Mouse (Mus musculus) heart, embryonic 11.5 days (tissue): ENCODE measurements around the gene Fnbp1l. TPM values are rescaled to one million over a fixed set of nuclear protein-coding genes. Genes with fewer than 3 reads are reported as not detected.

ENCODE experiments used
- ATAC-seq: fragments of 200-750 bp; cut with Nextera tagmentation; replicated peaks from 2 replicates; pipeline ENCODE4 v1.8.0; 2017; ENCODE audit warnings: moderate library complexity; ENCODE audit not compliant: insufficient number of reproducible peaks, low FRiP score, low TSS enrichment
- H3K27ac ChIP-seq: fragments of 300-500 bp; sonication (generic); 2 replicates; pipeline ENCODE4 v1.5.1; 2014; ENCODE audit warnings: mild to moderate bottlenecking, low read depth, low read length
- H3K27me3 ChIP-seq: fragments of 300-500 bp; sonication (generic); 2 replicates; pipeline ENCODE4 v1.6.1; 2014; ENCODE audit warnings: mild to moderate bottlenecking, low read length, mixed read lengths; ENCODE audit not compliant: control insufficient read depth, insufficient read depth
- H3K36me3 ChIP-seq: fragments of 300-500 bp; sonication (generic); 2 replicates; pipeline ENCODE4 v1.6.1; 2014; ENCODE audit warnings: mild to moderate bottlenecking, low read length, moderate library complexity, mixed read lengths; ENCODE audit not compliant: control insufficient read depth, insufficient read depth
- H3K4me1 ChIP-seq: fragments of 300-500 bp; sonication (generic); 2 replicates; pipeline ENCODE4 v1.6.1; 2014; ENCODE audit warnings: low read length; ENCODE audit not compliant: control insufficient read depth, insufficient read depth
- H3K4me2 ChIP-seq: fragments of 300-500 bp; sonication (generic); 2 replicates; pipeline ENCODE4 v1.6.1; 2014; ENCODE audit warnings: mild to moderate bottlenecking, moderate library complexity
- H3K4me3 ChIP-seq: fragments of 300-500 bp; sonication (generic); 2 replicates; pipeline ENCODE4 v1.5.1; 2014; ENCODE audit warnings: low read depth, low read length
- H3K9ac ChIP-seq: fragments of 300-500 bp; sonication (generic); 2 replicates; pipeline ENCODE4 v1.6.1; 2014; ENCODE audit warnings: mild to moderate bottlenecking, low read depth, low read length, moderate library complexity
- H3K9me3 ChIP-seq: fragments of 300-500 bp; sonication (generic); replicated peaks from 2 replicates; pipeline ENCODE4 v1.6.1; 2016; ENCODE audit warnings: low read length; ENCODE audit not compliant: control insufficient read depth
- WGBS: fragments of 180-500 bp; shearing (Covaris S2); extraction: QIAGEN DNeasy Blood & Tissue Kit; methylation state at CpG from one replicate; pipeline ENCODE4 v1.1.7; 2014; ENCODE audit not compliant: insufficient replicate concordance; 5-methylcytosine and 5-hydroxymethylcytosine counted together
- polyA plus RNA-seq: library from polyadenylated mRNA; unstranded; fragments of >200 nt; fragmentation: Nextera tagmentation; extraction: Ambion mirVana; gene quantifications from 2 replicates; pipeline ENCODE4 v1.2.1, GENCODE M21; 2014

The Fnbp1l gene
- polyA plus RNA-seq, 1 experiment from 2014 or later = 35.1 TPM

DNA sequence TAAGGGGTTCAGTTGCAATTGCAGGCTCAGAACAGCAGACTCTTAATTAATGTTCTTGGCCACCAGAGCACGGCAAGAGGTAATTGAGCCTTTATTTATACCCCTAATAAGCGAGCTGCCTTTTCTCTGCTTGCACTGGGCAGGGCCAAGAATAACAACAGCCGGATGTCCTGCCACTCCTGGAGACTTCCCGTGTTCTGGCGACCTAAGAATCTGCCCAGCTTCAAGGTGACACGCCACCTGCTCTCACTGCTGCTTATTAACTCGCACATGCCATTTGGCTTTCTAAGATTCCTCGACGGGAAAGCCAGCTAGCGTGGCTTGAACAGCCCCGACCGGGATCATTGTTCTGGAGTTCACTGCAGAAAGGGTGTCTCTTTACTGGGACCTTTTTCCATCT lies 15.7 kb upstream of the Fnbp1l start:
- Histone ChIP-seq H3K4me3 (no peak overlapping the region), H3K27ac (peak overlapping the region; percentile 35; the same call in 1 of the 2 replicates), H3K9me3 (no peaks in the 10 kb centered on the region), H3K27me3 (no peaks in the 10 kb centered on the region), H3K9ac (0 out of 2 replicates have a peak overlapping the region, but pooled peaks have one; percentile 29), H3K4me1 (peaks cover 10% of the 10 kb centered on the region; the same call in 1 of the 2 replicates), H3K4me2 (peak overlapping the region; percentile 31), H3K36me3 (no peaks in the 10 kb centered on the region)
- ATAC-seq = no peak
- WGBS = 25% methylated on average over 12 of the region's 12 CpGs

DNA sequence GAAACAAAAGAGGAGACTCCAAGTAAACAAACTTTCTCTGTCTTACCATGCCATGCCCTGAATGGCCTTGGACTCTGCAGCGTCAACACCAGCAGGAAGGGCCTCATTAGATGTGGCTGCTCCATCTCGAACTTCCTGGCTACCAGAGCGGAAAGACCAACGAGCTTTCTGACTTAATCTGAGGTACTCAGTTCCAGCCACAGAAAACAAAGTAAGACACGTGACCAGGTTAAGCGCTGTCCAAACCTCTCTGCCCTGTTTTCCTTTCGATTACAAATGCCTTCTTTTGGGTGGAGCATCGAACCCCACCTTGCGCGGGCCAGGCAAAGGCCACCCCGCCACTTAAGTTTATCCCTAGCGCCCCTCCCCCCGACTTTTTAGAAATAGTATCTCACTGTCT lies 10.1 kb upstream of the Fnbp1l start:
- 0 out of 2 replicates have a peak, but pooled peaks have one; percentile 49 for ATAC-seq
- Histone ChIP-seq H3K9me3 (no peaks in the 10 kb centered on the region), H3K4me1 (no peaks in the 10 kb centered on the region), H3K4me3 (peak overlapping the region; percentile 23; the same call in 1 of the 2 replicates), H3K36me3 (no peaks in the 10 kb centered on the region), H3K27ac (no peak overlapping the region), H3K27me3 (no peaks in the 10 kb centered on the region), H3K9ac (peak overlapping the region; percentile 43; the same call in 1 of the 2 replicates), H3K4me2 (peak overlapping the region; percentile 60)
- WGBS = 11% methylated on average over 13 of the region's 13 CpGs

DNA sequence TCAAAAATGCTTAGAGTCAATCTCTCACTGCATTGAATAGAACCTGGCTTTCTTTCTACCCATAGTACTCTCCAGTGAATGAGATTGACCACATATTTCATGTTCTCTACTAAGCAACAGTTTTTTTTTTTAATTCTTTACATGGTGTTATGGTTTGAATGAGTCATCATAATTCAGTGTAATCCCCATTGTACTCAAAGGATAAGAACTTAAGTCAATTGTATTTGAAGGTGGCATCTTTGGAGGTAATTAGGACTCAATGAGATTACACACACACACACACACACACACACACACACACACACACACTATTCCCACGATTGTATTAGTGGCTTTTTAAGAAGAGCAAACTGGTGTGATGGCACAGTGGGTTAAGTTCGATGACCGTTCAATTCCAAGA lies 9.4 kb upstream of the Fnbp1l start:
- no peak for ATAC-seq
- H3K9ac ChIP-seq = no peak overlapping the region
- no peaks in the 10 kb centered on the region for H3K9me3 ChIP-seq
- no peaks in the 10 kb centered on the region for H3K4me1 ChIP-seq
- H3K4me2 ChIP-seq = no peak overlapping the region
- H3K4me3 ChIP-seq = no peak overlapping the region
- no peak overlapping the region for H3K27ac ChIP-seq
- 67% methylated on average over 3 of the region's 3 CpGs for WGBS
- no peaks in the 10 kb centered on the region for H3K36me3 ChIP-seq
- H3K27me3 ChIP-seq = no peaks in the 10 kb centered on the region

DNA sequence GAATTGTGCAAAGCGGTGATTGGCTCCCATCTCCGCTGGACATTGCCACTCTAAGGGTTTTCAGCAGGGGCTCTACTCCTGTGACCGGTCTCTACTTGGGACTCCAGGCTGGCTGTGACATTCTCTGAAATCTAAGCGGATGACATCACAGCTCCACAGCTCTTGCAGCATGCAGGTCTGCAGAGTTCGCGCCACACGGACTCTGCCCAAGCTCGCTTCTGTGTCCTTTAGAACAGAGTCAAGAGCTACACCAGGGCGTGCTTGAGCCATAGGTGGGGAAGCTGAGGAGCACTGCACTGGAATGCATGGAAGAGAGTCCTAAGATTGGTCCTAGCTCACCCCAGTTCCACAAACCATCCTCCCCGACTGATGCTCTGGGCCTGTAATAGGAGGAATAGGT lies 9.0 kb upstream of the Fnbp1l start:
- no peaks in the 10 kb centered on the region for H3K36me3 ChIP-seq
- no peak overlapping the region for H3K9ac ChIP-seq
- H3K4me3 ChIP-seq = no peak overlapping the region
- ATAC-seq = no peak
- H3K27ac ChIP-seq = no peak overlapping the region
- H3K9me3 ChIP-seq = no peaks in the 10 kb centered on the region
- WGBS = 85% methylated on average over 10 of the region's 10 CpGs
- H3K4me1 ChIP-seq = no peaks in the 10 kb centered on the region
- H3K4me2 ChIP-seq = no peak overlapping the region
- H3K27me3 ChIP-seq = no peaks in the 10 kb centered on the region

DNA sequence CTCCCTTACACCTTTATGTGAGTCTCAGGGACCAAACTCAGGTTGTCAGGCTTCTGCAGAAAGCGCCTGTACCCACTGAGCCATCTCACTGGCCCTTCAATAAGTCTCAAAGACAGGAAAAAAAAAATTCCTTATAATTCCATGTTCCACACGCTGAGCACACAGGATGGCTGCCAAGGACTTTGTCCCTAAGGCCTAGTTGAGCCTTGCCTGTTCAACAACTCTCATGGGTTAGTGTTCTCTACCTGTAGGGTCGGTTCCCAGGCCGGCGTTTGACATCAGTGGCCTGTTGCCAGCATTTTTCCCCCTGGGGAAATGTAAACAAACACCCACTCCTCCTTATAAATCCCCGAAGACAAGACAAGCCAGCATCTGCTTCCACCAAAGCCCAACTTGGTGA lies 8.3 kb upstream of the Fnbp1l start:
- 79% methylated on average over 6 of the region's 6 CpGs for WGBS
- H3K9ac ChIP-seq = no peak overlapping the region
- no peak for ATAC-seq

DNA sequence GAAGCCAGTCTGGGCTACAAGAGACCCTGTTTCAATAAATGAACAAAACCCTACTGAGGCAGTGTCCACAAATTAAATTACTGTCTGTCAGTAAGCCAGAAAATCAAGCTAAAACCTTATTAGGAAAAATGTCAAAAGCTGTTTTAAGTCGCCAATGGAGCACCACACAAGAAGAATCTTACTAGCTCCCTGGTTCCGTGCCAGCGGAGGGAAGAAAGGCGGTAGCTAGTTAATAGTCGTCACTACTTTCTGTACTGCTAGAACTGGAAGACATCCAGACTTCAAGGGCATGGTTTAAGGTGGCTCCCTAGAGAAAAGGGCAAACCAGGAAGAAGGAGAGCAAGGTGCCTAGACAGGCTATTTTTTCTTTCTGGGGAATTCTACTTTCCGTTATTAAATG lies 5.1 kb upstream of the Fnbp1l start:
- no peaks in the 10 kb centered on the region for H3K27me3 ChIP-seq
- no peaks in the 10 kb centered on the region for H3K9me3 ChIP-seq
- ATAC-seq = no peak
- H3K4me2 ChIP-seq = no peak overlapping the region
- H3K9ac ChIP-seq = no peak overlapping the region
- no peaks in the 10 kb centered on the region for H3K36me3 ChIP-seq
- no peak overlapping the region for H3K27ac ChIP-seq
- WGBS = 71% methylated on average over 6 of the region's 6 CpGs
- H3K4me1 ChIP-seq = peaks cover 3% of the 10 kb centered on the region; the same call in 1 of the 2 replicates
- no peak overlapping the region for H3K4me3 ChIP-seq

More for the DNA sequence above, 8.3 kb upstream of the Fnbp1l start:
- no peaks in the 10 kb centered on the region for H3K9me3 ChIP-seq
- no peak overlapping the region for H3K4me2 ChIP-seq
- no peaks in the 10 kb centered on the region for H3K27me3 ChIP-seq
- H3K4me3 ChIP-seq = no peak overlapping the region
- H3K36me3 ChIP-seq = no peaks in the 10 kb centered on the region
- no peak overlapping the region for H3K27ac ChIP-seq
- no peaks in the 10 kb centered on the region for H3K4me1 ChIP-seq

DNA sequence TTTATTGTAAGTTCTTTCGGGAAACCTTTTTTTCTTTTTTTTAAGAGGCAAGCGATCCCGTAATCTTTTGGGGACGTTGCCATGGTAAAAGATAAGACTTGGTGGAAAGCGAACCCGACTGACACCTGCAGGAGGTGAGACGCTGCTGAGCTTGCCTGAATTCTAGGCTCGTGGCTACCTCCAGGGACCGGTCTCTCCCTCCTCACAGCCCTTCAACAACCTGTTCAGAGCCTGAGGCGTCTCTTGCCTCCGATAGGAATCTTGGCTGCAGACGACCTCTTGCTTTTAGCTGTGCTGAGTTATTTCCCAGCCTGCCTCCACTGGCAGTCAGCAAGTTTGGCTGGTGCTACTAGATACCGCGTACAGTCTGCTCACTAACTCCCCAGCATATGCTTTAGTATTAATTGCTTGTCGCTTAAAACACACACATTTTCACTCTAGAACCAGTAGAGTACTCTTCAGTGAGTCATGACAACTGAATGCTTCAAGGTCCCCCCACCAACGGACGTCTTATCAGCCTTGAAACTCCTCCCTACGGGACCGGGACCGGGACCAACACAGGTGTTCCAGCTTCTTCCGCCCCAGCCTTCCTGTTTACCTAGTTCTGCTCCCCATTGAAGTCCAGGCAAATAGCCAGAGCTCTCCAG lies 893 bp upstream of the Fnbp1l start:
- no peaks in the 10 kb centered on the region for H3K36me3 ChIP-seq
- H3K27me3 ChIP-seq = no peaks in the 10 kb centered on the region
- WGBS = under 1% methylated on average over 21 of the region's 21 CpGs
- H3K4me3 ChIP-seq = peak overlapping the region; percentile 88
- peak overlapping the region; percentile 91 for H3K27ac ChIP-seq
- 0 out of 2 replicates have a peak, but pooled peaks have one; percentile 11 for ATAC-seq
- peak overlapping the region; percentile 96 for H3K4me2 ChIP-seq
- H3K9ac ChIP-seq = peak overlapping the region; percentile 96; the same call in 1 of the 2 replicates
- peaks cover 15% of the 10 kb centered on the region for H3K4me1 ChIP-seq
- H3K9me3 ChIP-seq = no peaks in the 10 kb centered on the region

DNA sequence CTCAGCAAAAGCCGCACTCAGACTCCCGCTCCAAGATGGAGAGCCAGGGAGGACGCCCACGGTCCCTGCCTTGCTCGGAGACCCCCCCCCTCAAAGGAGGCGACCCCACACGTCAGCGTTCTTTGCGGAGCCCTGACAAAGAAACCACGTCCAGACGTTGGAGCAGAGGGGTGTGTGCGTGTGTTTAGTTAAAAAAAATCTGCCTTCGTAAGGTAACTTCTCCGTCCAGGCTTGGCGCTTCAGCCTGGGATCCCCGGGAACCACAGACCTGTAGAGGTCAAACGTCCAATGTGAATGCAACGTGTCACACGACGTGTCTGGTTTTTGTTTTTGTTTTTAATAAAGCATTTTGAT lies 393 bp upstream of the Fnbp1l start:
- peak overlapping the region; percentile 88 for H3K4me3 ChIP-seq
- H3K27ac ChIP-seq = peak overlapping the region; percentile 91
- WGBS = under 1% methylated on average over 20 of the region's 20 CpGs
- ATAC-seq = peak; percentile 28
- H3K9ac ChIP-seq = peak overlapping the region; percentile 96
- H3K9me3 ChIP-seq = no peaks in the 10 kb centered on the region
- H3K4me1 ChIP-seq = peaks cover 15% of the 10 kb centered on the region
- no peaks in the 10 kb centered on the region for H3K36me3 ChIP-seq
- no peaks in the 10 kb centered on the region for H3K27me3 ChIP-seq
- peak overlapping the region; percentile 96 for H3K4me2 ChIP-seq

DNA sequence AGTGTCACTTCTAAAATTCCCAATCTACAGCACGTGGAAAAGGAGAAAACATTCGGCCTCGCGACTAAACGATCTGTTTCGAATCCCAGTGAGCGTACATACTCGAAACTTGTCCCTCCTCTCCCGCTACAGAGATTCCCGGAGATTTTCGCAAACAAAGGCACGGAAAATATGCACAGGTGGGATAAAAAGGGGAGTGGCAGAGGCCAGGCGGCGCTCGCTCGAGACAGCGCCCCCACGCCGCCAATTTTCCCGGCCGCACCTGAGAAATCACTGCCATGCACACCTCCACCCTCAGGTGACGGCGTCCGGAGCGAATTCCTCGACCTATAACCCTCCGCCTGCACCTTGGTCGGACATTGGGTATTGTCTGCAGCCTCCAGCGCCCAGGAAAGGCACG lies 1.1 kb downstream of the Fnbp1l start:
- Histone ChIP-seq H3K36me3 (no peaks in the 10 kb centered on the region), H3K4me2 (peak overlapping the region; percentile 96), H3K4me3 (peak overlapping the region; percentile 88), H3K27me3 (no peaks in the 10 kb centered on the region), H3K27ac (no peak overlapping the region; the same call in 1 of the 2 replicates), H3K9ac (peak overlapping the region; percentile 96), H3K9me3 (no peaks in the 10 kb centered on the region), H3K4me1 (peaks cover 15% of the 10 kb centered on the region)
- WGBS = under 1% methylated on average over 30 of the region's 30 CpGs
- no peak for ATAC-seq
